Mouse (Mus musculus) myocyte (in vitro differentiated cells): ENCODE results near the gene Gm49394.

Experiments
- E2F4 ChIP-seq: IDR thresholded peaks from one replicate; pipeline ENCODE4 v1.6.1; 2011; ENCODE audit warnings: mild to moderate bottlenecking, control low read depth, moderate library complexity; ENCODE audit not compliant: insufficient read depth
- MAX ChIP-seq: IDR thresholded peaks from one replicate; pipeline ENCODE4 v1.6.1; 2011; ENCODE audit warnings: low read depth, mild to moderate bottlenecking, control low read depth
- MYOD1 ChIP-seq, 3 experiments: IDR thresholded peaks; one replicate each; pipeline ENCODE4 v1.6.1; 2011; ENCODE audit warnings: control low read depth in 2 of 3, low read depth in 2 of 3, mild to moderate bottlenecking in 2 of 3, moderate library complexity in 1 of 3; ENCODE audit not compliant: insufficient read length in 2 of 3, control insufficient read depth in 1 of 3
- MYOG ChIP-seq, 3 experiments: IDR thresholded peaks; one replicate each; pipeline ENCODE4 v1.6.1; 2011; ENCODE audit warnings: control low read depth in 2 of 3, low read depth in 2 of 3, mild to moderate bottlenecking in 2 of 3; ENCODE audit not compliant: insufficient read length in 2 of 3, control insufficient read depth in 1 of 3, insufficient read depth in 1 of 3
- POLR2A ChIP-seq: IDR thresholded peaks from one replicate; pipeline ENCODE4 v1.6.1; 2011; ENCODE audit warnings: low read depth, mild to moderate bottlenecking, control low read depth, moderate library complexity; ENCODE audit not compliant: insufficient read length
- REST ChIP-seq: IDR thresholded peaks from one replicate; pipeline ENCODE4 v1.6.1; 2011; ENCODE audit warnings: mild to moderate bottlenecking, control low read depth, moderate library complexity; ENCODE audit not compliant: insufficient read depth, insufficient read length
- TCF12 ChIP-seq: IDR thresholded peaks from one replicate; pipeline ENCODE4 v1.6.1; 2011; ENCODE audit warnings: mild to moderate bottlenecking, control low read depth; ENCODE audit not compliant: poor library complexity, insufficient read depth, severe bottlenecking

DNA sequence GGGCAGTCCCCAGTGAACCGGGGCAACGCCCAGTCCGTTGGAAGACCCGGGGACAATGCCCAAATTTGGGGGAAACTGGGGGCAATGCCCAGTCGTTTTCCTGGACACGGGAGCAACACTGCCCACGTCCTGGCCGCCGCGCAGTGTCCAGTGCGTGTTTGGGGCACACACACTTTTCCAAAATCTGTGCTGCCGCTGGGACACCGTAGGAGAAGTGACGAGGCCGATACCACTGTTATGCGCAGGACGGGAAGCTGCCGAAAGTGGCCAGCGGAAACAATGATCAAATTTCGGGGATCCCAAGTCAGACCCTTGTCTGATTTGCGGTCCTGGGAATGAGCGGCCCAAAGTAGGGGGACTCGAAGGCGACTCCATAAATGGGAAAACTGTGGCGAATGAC is 8.7 kb downstream of the Gm49394 start:
- no peak for TF ChIP-seq POLR2A
- no peak for TF ChIP-seq TCF12
- no peak for TF ChIP-seq REST
- TF ChIP-seq MYOD1 (IDR thresholded peaks at IDR 0.05; ENCODE audit: control insufficient read depth in 1 of 3, insufficient read length in 2 of 3, low read depth in 2 of 3), result no peak
- no peak for TF ChIP-seq E2F4
- TF ChIP-seq MAX, result no peak
- TF ChIP-seq MYOG (IDR thresholded peaks at IDR 0.05; ENCODE audit: control insufficient read depth in 1 of 3, insufficient read depth in 1 of 3, insufficient read length in 2 of 3, low read depth in 2 of 3), result no peak
